Mouse (Mus musculus) WW6 (cell line): ENCODE measurements around the gene Bnip2.
A peak's percentile ranks its signal among the peaks of the same experiment; 100 is the strongest.
"Not testable (repeated sequence)": the region's sequence is repeated elsewhere in the genome, so short reads cannot be mapped to it uniquely, and the experiment has no call there.

Experiments
- DNase-seq: peaks from one replicate; pipeline ENCODE4 v3.0.0-alpha.2; 2013; ENCODE audit warnings: low read depth, low spot score

Bnip2 gene

GRCm38 (mm10) chr9:70010781-70011473 is 21.7 kb downstream of the Bnip2 start:
- no peak for DNase-seq

GRCm38 (mm10) chr9:70011537-70012407 is 22.5 kb downstream of the Bnip2 start:
- DNase-seq, result no peak

- peak; percentile 85 for DNase-seq
These were observed 23.2 kb downstream of the Bnip2 start, which contains the start of gene Gtf2a2 for GRCm38 (mm10) chr9:70012408-70012901. Gtf2a2 (plus strand) TSS chr9:70012550.

GRCm38 (mm10) chr9:70015632-70016031 is 26.4 kb downstream of the Bnip2 start:
- no peak for DNase-seq

- no peak for DNase-seq
These were observed 29.6 kb downstream of the Bnip2 start for GRCm38 (mm10) chr9:70018879-70019278.

GRCm38 (mm10) chr9:70021610-70022009 is 32.3 kb downstream of the Bnip2 start:
- no peak for DNase-seq

GRCm38 (mm10) chr9:70022083-70022482 is 32.8 kb downstream of the Bnip2 start:
- no peak for DNase-seq

- DNase-seq, result not testable (repeated sequence)
These were observed 34.3 kb downstream of the Bnip2 start for GRCm38 (mm10) chr9:70023615-70024014.

- no peak for DNase-seq
These were observed 35.4 kb downstream of the Bnip2 start for GRCm38 (mm10) chr9:70024648-70025047.

GRCm38 (mm10) chr9:70025365-70026012 is 36.2 kb downstream of the Bnip2 start:
- no peak for DNase-seq

- DNase-seq, result no peak
These were observed 42.9 kb downstream of the Bnip2 start for GRCm38 (mm10) chr9:70032167-70032566.

GRCm38 (mm10) chr9:70033056-70033455 is 43.8 kb downstream of the Bnip2 start:
- DNase-seq, result no peak

GRCm38 (mm10) chr9:70034702-70035101 is 45.4 kb downstream of the Bnip2 start:
- no peak for DNase-seq

GRCm38 (mm10) chr9:70036646-70037045 is 47.4 kb downstream of the Bnip2 start:
- DNase-seq, result no peak

- no peak for DNase-seq
These were observed 48.7 kb downstream of the Bnip2 start, which contains the start of gene Gcnt3 for GRCm38 (mm10) chr9:70037988-70038387. Gcnt3 (minus strand) TSS chr9:70038088.

GRCm38 (mm10) chr9:70039597-70040385 is 50.5 kb downstream of the Bnip2 start:
- DNase-seq, result no peak

- no peak for DNase-seq
These were observed 51.3 kb downstream of the Bnip2 start for GRCm38 (mm10) chr9:70040570-70040969.

- no peak for DNase-seq
These were observed 52.9 kb downstream of the Bnip2 start for GRCm38 (mm10) chr9:70042137-70042536.

- DNase-seq, result no peak
These were observed 53.7 kb downstream of the Bnip2 start for GRCm38 (mm10) chr9:70042935-70043334.

- DNase-seq, result no peak
These were observed 55.6 kb downstream of the Bnip2 start for GRCm38 (mm10) chr9:70044865-70045264.

GRCm38 (mm10) chr9:70046255-70046654 is 57.0 kb downstream of the Bnip2 start:
- DNase-seq, result no peak
